Mouse (Mus musculus): ENCODE results near the gene Ankrd44.

DNA sequence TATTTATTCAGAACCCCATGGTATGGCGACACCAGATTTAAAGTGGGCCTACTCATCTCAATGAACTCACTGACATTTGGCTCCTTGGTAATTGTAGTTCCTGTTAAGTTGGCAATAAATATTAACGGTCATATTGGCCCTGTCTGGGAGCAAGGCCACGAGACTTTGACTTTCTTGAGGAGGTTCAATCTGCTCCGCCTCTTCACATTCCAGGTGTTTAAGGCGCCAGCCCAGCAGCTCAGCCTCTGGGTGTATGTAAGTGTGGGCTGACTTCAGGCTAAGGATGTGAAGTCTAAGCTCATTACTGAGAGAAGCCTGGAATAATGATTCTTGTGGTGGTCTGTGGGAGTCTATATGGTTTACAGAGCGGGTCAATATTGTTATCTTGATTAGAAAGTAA is 313.8 kb downstream of the Ankrd44 start:
- TF ChIP-seq MYOG (IDR thresholded peaks at IDR 0.05; ENCODE audit: control insufficient read depth in 1 of 3, insufficient read depth in 1 of 3, insufficient read length in 2 of 3, low read depth in 2 of 3) (no peak), POLR2A (IDR thresholded peaks at IDR 0.05; ENCODE audit: insufficient read length, low read depth) (no peak), TCF12 (IDR thresholded peaks at IDR 0.05; ENCODE audit: insufficient read depth, poor library complexity, severe bottlenecking) (no peak), MAX (IDR thresholded peaks at IDR 0.05; ENCODE audit: low read depth) (no peak), CEBPB (IDR thresholded peaks at IDR 0.05; ENCODE audit: insufficient read depth, poor library complexity, severe bottlenecking) (no peak), POLR2AphosphoS2 (IDR thresholded peaks at IDR 0.05; ENCODE audit: insufficient read length, low read depth) (no peak), E2F4 (IDR thresholded peaks at IDR 0.05; ENCODE audit: insufficient read depth) (no peak)

Data from myocyte (in vitro differentiated cells).